Mouse (Mus musculus): ENCODE results near the gene Arhgdig. TPM values are rescaled to one million over a fixed set of nuclear protein-coding genes. Genes with fewer than 3 reads are reported as not detected.
A peak's percentile ranks its signal among the peaks of the same experiment; 100 is the strongest.

Arhgdig gene
- polyA plus RNA-seq, 1 experiment from 2014 or later = 15.9 TPM

- Histone ChIP-seq H3K36me3 (ENCODE audit: insufficient read depth) (no peaks in the 10 kb centered on the region), H3K9ac (peak overlapping the region; percentile 68), H3K4me1 (ENCODE audit: insufficient read depth) (0 out of 2 replicates have a peak, but pooled peaks cover 3% of the 10 kb centered on the region), H3K27ac (ENCODE audit: low read depth) (peak overlapping the region; percentile 78), H3K27me3 (ENCODE audit: insufficient read depth, low read length) (no peaks in the 10 kb centered on the region), H3K4me2 (peak overlapping the region; percentile 79), H3K9me3 (ENCODE audit: low read depth, low read length) (no peaks in the 10 kb centered on the region), H3K4me3 (ENCODE audit: low read depth, low read length) (peak overlapping the region; percentile 74)
- TF ChIP-seq CTCF (IDR thresholded peaks at IDR 0.05; ENCODE audit: low read depth) = peak; percentile 39
- under 1% methylated on average over 32 of the region's 32 CpGs for WGBS
- DNase-seq (peak; percentile 66), ATAC-seq (ENCODE audit: insufficient read depth) (peak; percentile 45)
Measured at GRCm38 (mm10) chr17:26243471-26244100, 36.0 kb upstream of the Arhgdig start.

GRCm38 (mm10) chr17:26240990-26241389, 33.4 kb upstream of the Arhgdig start:
- H3K4me1 ChIP-seq (ENCODE audit: insufficient read depth) = 0 out of 2 replicates have a peak, but pooled peaks cover 3% of the 10 kb centered on the region
- ATAC-seq (ENCODE audit: insufficient read depth) = no peak
- H3K4me2 ChIP-seq = no peak overlapping the region
- no peak overlapping the region for H3K4me3 ChIP-seq (ENCODE audit: low read depth, low read length)
- no peaks in the 10 kb centered on the region for H3K9me3 ChIP-seq (ENCODE audit: low read depth, low read length)
- no peaks in the 10 kb centered on the region for H3K36me3 ChIP-seq (ENCODE audit: insufficient read depth)
- 72% methylated on average over 6 of the region's 6 CpGs for WGBS
- DNase-seq = no peak
- H3K27me3 ChIP-seq (ENCODE audit: insufficient read depth, low read length) = no peaks in the 10 kb centered on the region
- H3K27ac ChIP-seq (ENCODE audit: low read depth) = no peak overlapping the region
- TF ChIP-seq CTCF (IDR thresholded peaks at IDR 0.05; ENCODE audit: low read depth) = no peak
- no peak overlapping the region for H3K9ac ChIP-seq

GRCm38 (mm10) chr17:26240120-26240790, 32.7 kb upstream of the Arhgdig start:
- no peak for ATAC-seq (ENCODE audit: insufficient read depth)
- Histone ChIP-seq H3K4me1 (ENCODE audit: insufficient read depth) (0 out of 2 replicates have a peak, but pooled peaks cover 3% of the 10 kb centered on the region), H3K27ac (ENCODE audit: low read depth) (no peak overlapping the region), H3K4me2 (no peak overlapping the region), H3K36me3 (ENCODE audit: insufficient read depth) (no peaks in the 10 kb centered on the region), H3K9me3 (ENCODE audit: low read depth, low read length) (no peaks in the 10 kb centered on the region), H3K9ac (no peak overlapping the region), H3K27me3 (ENCODE audit: insufficient read depth, low read length) (no peaks in the 10 kb centered on the region), H3K4me3 (ENCODE audit: low read depth, low read length) (no peak overlapping the region)
- no peak for TF ChIP-seq CTCF (IDR thresholded peaks at IDR 0.05; ENCODE audit: low read depth)
- no peak for DNase-seq
- WGBS = 70% methylated on average over 6 of the region's 6 CpGs

- Histone ChIP-seq H3K4me1 (ENCODE audit: insufficient read depth) (0 out of 2 replicates have a peak, but pooled peaks cover 3% of the 10 kb centered on the region), H3K36me3 (ENCODE audit: insufficient read depth) (no peaks in the 10 kb centered on the region), H3K4me3 (ENCODE audit: low read depth, low read length) (no peak overlapping the region), H3K27ac (ENCODE audit: low read depth) (no peak overlapping the region), H3K9me3 (ENCODE audit: low read depth, low read length) (no peaks in the 10 kb centered on the region), H3K4me2 (no peak overlapping the region), H3K9ac (no peak overlapping the region), H3K27me3 (ENCODE audit: insufficient read depth, low read length) (no peaks in the 10 kb centered on the region)
- ATAC-seq (ENCODE audit: insufficient read depth) (no peak), DNase-seq (no peak)
- 60% methylated on average over 2 of the region's 2 CpGs for WGBS
- TF ChIP-seq CTCF (IDR thresholded peaks at IDR 0.05; ENCODE audit: low read depth) = no peak
Measured at GRCm38 (mm10) chr17:26239551-26239950, 32.0 kb upstream of the Arhgdig start.

GRCm38 (mm10) chr17:26237667-26238066, 30.1 kb upstream of the Arhgdig start:
- Histone ChIP-seq H3K4me1 (ENCODE audit: insufficient read depth) (no peaks in the 10 kb centered on the region), H3K9me3 (ENCODE audit: low read depth, low read length) (no peaks in the 10 kb centered on the region), H3K27me3 (ENCODE audit: insufficient read depth, low read length) (no peaks in the 10 kb centered on the region), H3K9ac (no peak overlapping the region), H3K36me3 (ENCODE audit: insufficient read depth) (no peaks in the 10 kb centered on the region), H3K27ac (ENCODE audit: low read depth) (no peak overlapping the region), H3K4me3 (ENCODE audit: low read depth, low read length) (no peak overlapping the region), H3K4me2 (no peak overlapping the region)
- no peak for TF ChIP-seq CTCF (IDR thresholded peaks at IDR 0.05; ENCODE audit: low read depth)
- WGBS = 77% methylated on average over 10 of the region's 10 CpGs
- ATAC-seq (ENCODE audit: insufficient read depth) = no peak
- no peak for DNase-seq

GRCm38 (mm10) chr17:26235077-26235815, 27.7 kb upstream of the Arhgdig start:
- Histone ChIP-seq H3K27ac (ENCODE audit: low read depth) (no peak overlapping the region), H3K4me3 (ENCODE audit: low read depth, low read length) (no peak overlapping the region), H3K4me1 (ENCODE audit: insufficient read depth) (no peaks in the 10 kb centered on the region), H3K27me3 (ENCODE audit: insufficient read depth, low read length) (no peaks in the 10 kb centered on the region), H3K9ac (no peak overlapping the region), H3K9me3 (ENCODE audit: low read depth, low read length) (no peaks in the 10 kb centered on the region), H3K36me3 (ENCODE audit: insufficient read depth) (no peaks in the 10 kb centered on the region), H3K4me2 (no peak overlapping the region)
- WGBS = 56% methylated on average over 13 of the region's 13 CpGs
- TF ChIP-seq CTCF (IDR thresholded peaks at IDR 0.05; ENCODE audit: low read depth) = no peak
- no peak for ATAC-seq (ENCODE audit: insufficient read depth)
- DNase-seq = no peak

GRCm38 (mm10) chr17:26234386-26234785, 26.8 kb upstream of the Arhgdig start:
- WGBS = 77% methylated on average over 8 of the region's 8 CpGs

More at GRCm38 (mm10) chr17:26234386-26234785, 26.8 kb upstream of the Arhgdig start:
- no peak overlapping the region for H3K4me2 ChIP-seq
- no peak overlapping the region for H3K9ac ChIP-seq
- no peak for ATAC-seq (ENCODE audit: insufficient read depth)
- H3K4me3 ChIP-seq (ENCODE audit: low read depth, low read length) = no peak overlapping the region
- H3K9me3 ChIP-seq (ENCODE audit: low read depth, low read length) = no peaks in the 10 kb centered on the region
- H3K27me3 ChIP-seq (ENCODE audit: insufficient read depth, low read length) = no peaks in the 10 kb centered on the region
- DNase-seq = no peak
- H3K36me3 ChIP-seq (ENCODE audit: insufficient read depth) = no peaks in the 10 kb centered on the region
- no peaks in the 10 kb centered on the region for H3K4me1 ChIP-seq (ENCODE audit: insufficient read depth)
- H3K27ac ChIP-seq (ENCODE audit: low read depth) = no peak overlapping the region
- TF ChIP-seq CTCF (IDR thresholded peaks at IDR 0.05; ENCODE audit: low read depth) = no peak
